Mouse (Mus musculus): ENCODE results near the gene Suco.

GRCm38 (mm10) chr1:161877580-161878142, 1.2 kb upstream of the Suco start:
- TF ChIP-seq CTCF (IDR thresholded peaks at IDR 0.05 in 2 of 3, conservative IDR thresholded peaks at IDR 0.05 in 1 of 3; ENCODE audit: control insufficient read depth in 1 of 3, insufficient read depth in 1 of 3, low read depth in 2 of 3, low read length in 3 of 3, poor library complexity in 1 of 3, severe bottlenecking in 1 of 3): no peak
- no peak for TF ChIP-seq ZC3H11A (IDR thresholded peaks at IDR 0.05; ENCODE audit: low read depth, low read length)
- no peak for TF ChIP-seq KAT2A (conservative IDR thresholded peaks at IDR 0.05; ENCODE audit: low read depth, low read length)
- TF ChIP-seq EP300 (IDR thresholded peaks at IDR 0.05; ENCODE audit: low read depth in 1 of 2, low read length in 2 of 2): no peak
- TF ChIP-seq USF1 (IDR thresholded peaks at IDR 0.05; ENCODE audit: low read depth, low read length): no peak
- TF ChIP-seq ZKSCAN1 (IDR thresholded peaks at IDR 0.05; ENCODE audit: low read depth, low read length): no peak
- no peak for TF ChIP-seq JUND (IDR thresholded peaks at IDR 0.05; ENCODE audit: low read depth, low read length)
- TF ChIP-seq GABPA (IDR thresholded peaks at IDR 0.05; ENCODE audit: low read depth, low read length): no peak
- TF ChIP-seq POLR2A (IDR thresholded peaks at IDR 0.05; ENCODE audit: control insufficient read depth in 1 of 2, insufficient read depth in 1 of 2, low read depth in 1 of 2, low read length in 2 of 2, poor library complexity in 1 of 2): no peak
- no peak for TF ChIP-seq MAX (IDR thresholded peaks at IDR 0.05; ENCODE audit: low read length)
- no peak for TF ChIP-seq MXI1 (IDR thresholded peaks at IDR 0.05; ENCODE audit: low read depth, low read length)

Data from MEL (cell line).